Mouse (Mus musculus): ENCODE data around the gene Rpap2. TPM values are rescaled to one million over a fixed set of nuclear protein-coding genes. Genes with fewer than 3 reads are reported as not detected.

Gene Rpap2
- polyA plus RNA-seq, 1 experiment from 2014 or later: 16.3 TPM

DNA sequence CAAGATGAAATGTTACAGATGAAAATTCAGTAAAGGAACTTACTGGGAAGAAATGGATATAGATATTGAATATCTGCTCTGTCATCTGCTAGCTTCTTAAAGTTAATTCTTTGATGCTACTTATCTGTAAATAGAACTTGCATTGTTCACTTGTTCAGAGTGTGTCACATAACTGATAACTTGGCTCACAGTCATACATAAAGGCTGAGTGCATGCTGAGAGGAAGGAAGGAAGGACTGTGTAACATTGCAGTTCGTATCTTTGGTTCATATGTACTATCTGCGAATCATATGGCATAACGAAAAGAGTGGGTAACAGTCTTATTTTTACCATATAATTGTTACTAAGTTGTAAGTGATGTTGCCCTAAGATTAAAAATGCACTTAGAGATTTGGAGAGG is 24.2 kb downstream of the Rpap2 start:
- Histone ChIP-seq H3K9me3 (replicated peaks; ENCODE audit: control insufficient read depth, low read length) (no peaks in the 10 kb centered on the region), H3K4me2 (ENCODE audit: low read depth, low read length) (no peak overlapping the region), H3K27ac (ENCODE audit: low read length) (no peak overlapping the region), H3K27me3 (ENCODE audit: control insufficient read depth, insufficient read depth, low read length) (no peaks in the 10 kb centered on the region), H3K4me1 (ENCODE audit: control insufficient read depth, insufficient read depth, low read length) (no peaks in the 10 kb centered on the region), H3K36me3 (ENCODE audit: control insufficient read depth, insufficient read depth, low read length) (no peaks in the 10 kb centered on the region), H3K4me3 (replicated peaks; ENCODE audit: low read length) (no peak overlapping the region), H3K9ac (ENCODE audit: low read length) (no peak overlapping the region)
- no peak for ATAC-seq (ENCODE audit: insufficient read depth, low FRiP score)
- 89% methylated on average over 3 of the region's 3 CpGs for WGBS

DNA sequence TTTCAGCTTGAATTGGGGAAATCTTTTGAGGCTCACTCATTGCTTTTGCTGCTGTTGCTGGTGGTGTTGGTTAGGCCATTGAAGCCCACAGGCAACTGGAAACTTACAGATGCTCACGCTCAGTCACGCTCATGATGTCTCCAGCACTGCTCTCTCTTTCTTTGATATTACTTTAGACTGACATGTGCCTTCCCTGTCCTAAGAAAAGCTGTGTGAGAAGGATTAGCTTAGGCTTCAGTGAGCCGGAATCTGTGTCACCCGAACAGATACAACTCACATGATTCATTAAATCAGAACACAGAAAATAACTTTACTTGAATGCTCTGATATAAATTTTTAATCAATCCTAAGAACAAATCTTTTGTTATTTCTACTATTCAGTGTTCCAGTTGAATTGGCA is 36.5 kb downstream of the Rpap2 start:
- no peak overlapping the region for H3K9ac ChIP-seq (ENCODE audit: low read length)
- no peaks in the 10 kb centered on the region for H3K4me1 ChIP-seq (ENCODE audit: control insufficient read depth, insufficient read depth, low read length)
- no peak for ATAC-seq (ENCODE audit: insufficient read depth, low FRiP score)
- H3K4me2 ChIP-seq (ENCODE audit: low read depth, low read length): no peak overlapping the region
- no peak overlapping the region for H3K27ac ChIP-seq (ENCODE audit: low read length)
- WGBS: 94% methylated on average over 4 of the region's 4 CpGs
- H3K4me3 ChIP-seq (replicated peaks; ENCODE audit: low read length): no peak overlapping the region
- H3K9me3 ChIP-seq (replicated peaks; ENCODE audit: control insufficient read depth, low read length): no peaks in the 10 kb centered on the region
- H3K36me3 ChIP-seq (ENCODE audit: control insufficient read depth, insufficient read depth, low read length): no peaks in the 10 kb centered on the region
- no peaks in the 10 kb centered on the region for H3K27me3 ChIP-seq (ENCODE audit: control insufficient read depth, insufficient read depth, low read length)

DNA sequence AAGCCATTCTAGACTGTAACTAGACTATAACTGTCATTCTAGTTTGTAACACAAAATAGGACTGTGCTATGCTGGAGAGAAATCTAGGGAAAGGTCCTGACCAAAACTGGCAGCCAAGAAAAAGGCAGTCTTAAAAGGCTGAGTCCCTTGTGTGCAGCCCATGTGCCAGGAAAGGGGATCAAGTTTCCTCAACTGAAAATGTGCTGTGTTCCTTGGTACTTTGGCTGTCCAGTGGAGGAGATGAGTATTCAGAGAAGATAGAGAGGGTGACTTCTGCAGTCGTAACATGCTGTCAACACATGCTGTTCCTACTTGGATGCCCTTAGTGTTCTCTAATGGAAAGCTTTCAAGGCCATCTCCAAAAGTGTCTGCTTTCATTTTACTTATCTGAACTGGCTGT is 39.9 kb downstream of the Rpap2 start:
- H3K27ac ChIP-seq (ENCODE audit: low read length): no peak overlapping the region
- H3K36me3 ChIP-seq (ENCODE audit: control insufficient read depth, insufficient read depth, low read length): no peaks in the 10 kb centered on the region
- no peak overlapping the region for H3K4me3 ChIP-seq (replicated peaks; ENCODE audit: low read length)
- no peaks in the 10 kb centered on the region for H3K9me3 ChIP-seq (replicated peaks; ENCODE audit: control insufficient read depth, low read length)
- WGBS: 75% methylated on average over 1 of the region's 1 CpGs
- H3K27me3 ChIP-seq (ENCODE audit: control insufficient read depth, insufficient read depth, low read length): no peaks in the 10 kb centered on the region
- H3K4me1 ChIP-seq (ENCODE audit: control insufficient read depth, insufficient read depth, low read length): no peaks in the 10 kb centered on the region
- no peak overlapping the region for H3K4me2 ChIP-seq (ENCODE audit: low read depth, low read length)
- H3K9ac ChIP-seq (ENCODE audit: low read length): no peak overlapping the region
- ATAC-seq (ENCODE audit: insufficient read depth, low FRiP score): no peak

DNA sequence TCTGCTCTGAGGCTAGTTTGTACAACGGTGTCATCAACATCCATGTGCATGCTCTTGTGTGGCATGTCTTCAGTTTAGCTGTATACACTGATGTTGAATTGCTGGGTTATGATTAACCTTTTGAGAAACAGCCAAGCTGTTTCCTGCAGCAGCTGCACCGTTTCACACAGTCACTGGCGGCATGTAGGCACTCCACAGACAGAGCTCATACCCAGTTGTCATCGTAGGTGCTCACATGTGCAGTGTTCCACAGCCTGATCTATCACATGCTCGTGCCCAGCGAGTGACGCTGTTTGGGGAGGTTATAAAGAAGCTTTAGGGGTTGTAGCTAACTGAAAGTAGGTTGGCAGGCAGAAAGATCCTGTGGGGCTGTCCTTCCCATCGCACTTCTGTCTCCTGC is 41.2 kb downstream of the Rpap2 start:
- H3K9ac ChIP-seq (ENCODE audit: low read length): no peak overlapping the region

DNA sequence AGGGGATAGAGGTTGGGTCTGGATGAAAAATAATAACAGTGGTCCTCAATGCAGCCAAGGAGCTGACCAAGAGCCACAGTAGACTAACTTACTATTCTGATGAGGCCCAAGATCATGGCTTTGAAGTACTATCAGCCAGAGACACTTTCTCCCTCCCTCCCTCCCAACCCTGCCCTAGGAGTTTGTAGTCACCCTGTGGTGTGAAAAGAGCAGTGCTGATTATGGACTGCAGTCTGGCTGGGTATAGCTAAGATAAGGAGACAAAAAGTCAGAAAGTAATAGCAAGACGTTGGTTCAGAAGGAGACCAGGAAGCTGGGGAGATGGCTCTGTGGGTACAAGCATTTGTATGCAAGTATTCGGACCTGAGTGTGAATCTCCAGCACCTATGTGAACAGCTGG is 47.4 kb downstream of the Rpap2 start:
- Histone ChIP-seq H3K9me3 (replicated peaks; ENCODE audit: control insufficient read depth, low read length) (no peaks in the 10 kb centered on the region), H3K4me2 (ENCODE audit: low read depth, low read length) (no peak overlapping the region), H3K9ac (ENCODE audit: low read length) (no peak overlapping the region), H3K4me3 (replicated peaks; ENCODE audit: low read length) (no peak overlapping the region), H3K27me3 (ENCODE audit: control insufficient read depth, insufficient read depth, low read length) (no peaks in the 10 kb centered on the region), H3K4me1 (ENCODE audit: control insufficient read depth, insufficient read depth, low read length) (no peaks in the 10 kb centered on the region), H3K27ac (ENCODE audit: low read length) (no peak overlapping the region), H3K36me3 (ENCODE audit: control insufficient read depth, insufficient read depth, low read length) (peaks cover 4% of the 10 kb centered on the region)
- no peak for ATAC-seq (ENCODE audit: insufficient read depth, low FRiP score)
- WGBS: 76% methylated on average over 2 of the region's 2 CpGs

More for the DNA sequence above, 41.2 kb downstream of the Rpap2 start:
- no peak overlapping the region for H3K4me2 ChIP-seq (ENCODE audit: low read depth, low read length)
- no peaks in the 10 kb centered on the region for H3K36me3 ChIP-seq (ENCODE audit: control insufficient read depth, insufficient read depth, low read length)
- no peaks in the 10 kb centered on the region for H3K27me3 ChIP-seq (ENCODE audit: control insufficient read depth, insufficient read depth, low read length)
- ATAC-seq (ENCODE audit: insufficient read depth, low FRiP score): no peak; the same call in 1 of the 2 replicates
- no peak overlapping the region for H3K4me3 ChIP-seq (replicated peaks; ENCODE audit: low read length)
- WGBS: 68% methylated on average over 8 of the region's 8 CpGs
- no peaks in the 10 kb centered on the region for H3K9me3 ChIP-seq (replicated peaks; ENCODE audit: control insufficient read depth, low read length)
- H3K27ac ChIP-seq (ENCODE audit: low read length): no peak overlapping the region
- no peaks in the 10 kb centered on the region for H3K4me1 ChIP-seq (ENCODE audit: control insufficient read depth, insufficient read depth, low read length)

DNA sequence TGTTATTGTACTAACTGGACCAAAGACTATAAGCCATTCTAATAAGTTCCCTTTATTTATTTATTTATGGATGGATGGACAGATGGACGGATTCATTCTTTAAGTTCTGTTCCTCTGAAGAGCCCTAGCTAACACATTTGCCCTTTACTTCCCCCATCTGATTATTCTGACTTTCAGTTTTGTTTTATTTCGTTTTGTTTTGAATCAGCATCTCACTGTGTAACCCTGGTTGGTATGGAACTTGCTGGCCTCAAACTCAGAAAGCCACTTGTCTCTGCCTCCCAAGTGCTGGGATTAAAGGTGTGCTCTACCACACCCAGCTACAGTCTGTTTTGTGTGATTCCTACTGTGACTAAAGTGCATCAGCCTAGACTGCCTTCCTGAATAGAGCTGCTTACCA is 48.8 kb downstream of the Rpap2 start:
- Histone ChIP-seq H3K4me3 (replicated peaks; ENCODE audit: low read length) (no peak overlapping the region), H3K27me3 (ENCODE audit: control insufficient read depth, insufficient read depth, low read length) (no peaks in the 10 kb centered on the region), H3K36me3 (ENCODE audit: control insufficient read depth, insufficient read depth, low read length) (peaks cover 4% of the 10 kb centered on the region), H3K9me3 (replicated peaks; ENCODE audit: control insufficient read depth, low read length) (no peaks in the 10 kb centered on the region), H3K4me2 (ENCODE audit: low read depth, low read length) (no peak overlapping the region), H3K27ac (ENCODE audit: low read length) (no peak overlapping the region), H3K4me1 (ENCODE audit: control insufficient read depth, insufficient read depth, low read length) (no peaks in the 10 kb centered on the region), H3K9ac (ENCODE audit: low read length) (no peak overlapping the region)
- 80% methylated on average over 2 of the region's 2 CpGs for WGBS
- ATAC-seq (ENCODE audit: insufficient read depth, low FRiP score): no peak

DNA sequence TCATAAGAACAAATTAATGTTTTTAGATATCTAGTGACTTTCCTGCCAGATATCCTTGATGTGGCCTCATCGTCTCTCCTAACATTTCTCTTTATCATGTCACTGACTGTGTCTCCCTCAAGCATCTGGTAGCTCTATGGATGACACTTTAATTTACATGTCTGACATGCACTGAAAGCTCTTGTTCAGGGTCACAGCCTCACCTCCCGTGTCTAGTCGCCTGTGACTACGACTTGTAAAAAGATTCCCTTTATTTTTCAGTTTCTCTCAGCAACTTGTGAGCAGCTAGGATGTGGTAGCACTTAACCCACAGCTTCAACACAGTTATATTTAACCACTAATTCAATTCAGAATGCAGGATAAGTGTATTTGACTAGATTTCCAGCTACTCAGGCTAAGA is 50.4 kb downstream of the Rpap2 start:
- Histone ChIP-seq H3K4me3 (replicated peaks; ENCODE audit: low read length) (no peak overlapping the region), H3K4me1 (ENCODE audit: control insufficient read depth, insufficient read depth, low read length) (no peaks in the 10 kb centered on the region), H3K9ac (ENCODE audit: low read length) (no peak overlapping the region), H3K9me3 (replicated peaks; ENCODE audit: control insufficient read depth, low read length) (no peaks in the 10 kb centered on the region), H3K27me3 (ENCODE audit: control insufficient read depth, insufficient read depth, low read length) (no peaks in the 10 kb centered on the region), H3K36me3 (ENCODE audit: control insufficient read depth, insufficient read depth, low read length) (peaks cover 4% of the 10 kb centered on the region), H3K4me2 (ENCODE audit: low read depth, low read length) (no peak overlapping the region), H3K27ac (ENCODE audit: low read length) (no peak overlapping the region)
- ATAC-seq (ENCODE audit: insufficient read depth, low FRiP score): no peak
- 74% methylated on average over 4 of the region's 4 CpGs for WGBS

DNA sequence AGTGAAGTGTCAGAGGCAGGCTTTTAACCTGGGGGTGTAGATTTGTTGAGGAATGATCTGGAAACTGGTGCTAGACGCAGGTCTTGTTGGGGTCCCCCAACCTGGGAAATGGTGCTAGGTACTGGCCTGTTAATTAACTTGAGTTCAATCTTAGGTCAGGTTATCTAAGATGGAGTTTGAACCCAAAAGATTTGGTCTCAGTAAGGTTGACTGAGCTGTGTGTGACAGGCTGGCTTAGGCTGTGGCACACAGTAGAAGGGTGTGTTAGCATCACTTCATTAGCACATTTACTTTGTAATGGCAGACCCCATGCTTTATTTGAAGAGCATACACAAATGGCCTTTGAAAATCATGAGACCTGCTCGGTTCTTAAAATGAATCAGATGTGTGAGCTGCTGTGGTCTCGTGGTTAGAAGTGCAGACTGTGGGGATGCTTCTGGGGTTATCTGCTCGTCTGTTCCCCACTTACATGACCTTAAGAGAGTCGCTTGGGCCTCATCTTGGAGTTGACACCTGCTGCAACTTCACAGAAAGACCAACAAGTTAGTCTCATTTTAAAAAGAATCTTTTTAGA is 51.5 kb downstream of the Rpap2 start:
- Histone ChIP-seq H3K36me3 (ENCODE audit: control insufficient read depth, insufficient read depth, low read length) (peaks cover 4% of the 10 kb centered on the region), H3K4me3 (replicated peaks; ENCODE audit: low read length) (no peak overlapping the region), H3K27me3 (ENCODE audit: control insufficient read depth, insufficient read depth, low read length) (no peaks in the 10 kb centered on the region), H3K9ac (ENCODE audit: low read length) (no peak overlapping the region), H3K4me1 (ENCODE audit: control insufficient read depth, insufficient read depth, low read length) (no peaks in the 10 kb centered on the region), H3K4me2 (ENCODE audit: low read depth, low read length) (no peak overlapping the region), H3K9me3 (replicated peaks; ENCODE audit: control insufficient read depth, low read length) (no peaks in the 10 kb centered on the region), H3K27ac (ENCODE audit: low read length) (no peak overlapping the region)
- no peak for ATAC-seq (ENCODE audit: insufficient read depth, low FRiP score)
- WGBS: 71% methylated on average over 5 of the region's 5 CpGs

DNA sequence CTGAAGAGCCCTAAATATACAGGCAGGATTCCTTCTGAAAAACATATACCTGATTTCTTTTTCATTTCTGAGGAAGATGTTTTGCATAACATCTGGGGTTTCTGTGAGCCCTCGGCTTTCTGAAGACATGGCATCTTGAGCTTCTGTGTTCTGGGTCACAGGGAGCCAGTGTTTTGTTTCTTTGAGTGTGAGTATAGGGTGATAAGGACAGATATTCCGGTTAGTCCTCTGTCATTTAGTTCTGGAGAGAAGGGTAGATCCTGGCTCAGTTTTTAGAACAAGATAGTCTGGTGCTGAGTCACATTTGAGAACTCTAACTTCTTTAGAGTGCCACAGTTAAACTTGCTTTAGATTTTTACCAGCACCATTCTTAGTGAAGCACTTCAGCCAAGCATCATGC is 52.5 kb downstream of the Rpap2 start:
- WGBS: 81% methylated on average over 2 of the region's 2 CpGs

DNA sequence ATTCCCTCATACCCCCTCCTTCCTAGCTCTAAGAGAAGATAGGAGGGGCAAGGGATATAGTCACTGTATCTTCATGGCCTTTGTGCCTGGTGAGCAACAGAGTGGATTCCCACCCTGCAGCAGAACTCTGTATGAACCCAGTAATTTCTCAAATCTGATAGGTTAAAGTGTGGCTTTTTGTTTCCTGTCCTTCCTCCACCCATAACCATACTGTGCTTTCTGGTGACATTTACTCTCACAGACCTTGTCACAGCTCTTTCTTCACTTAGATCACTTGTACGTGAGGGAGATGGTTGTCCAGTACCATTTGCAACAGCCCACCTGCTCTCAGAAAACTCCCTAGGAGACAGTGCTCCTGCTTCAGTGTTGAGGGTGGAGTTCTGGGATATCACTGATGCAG is 53.3 kb downstream of the Rpap2 start:
- Histone ChIP-seq H3K4me2 (ENCODE audit: low read depth, low read length) (no peak overlapping the region), H3K27ac (ENCODE audit: low read length) (no peak overlapping the region), H3K4me3 (replicated peaks; ENCODE audit: low read length) (no peak overlapping the region), H3K9ac (ENCODE audit: low read length) (no peak overlapping the region), H3K36me3 (ENCODE audit: control insufficient read depth, insufficient read depth, low read length) (no peaks in the 10 kb centered on the region), H3K27me3 (ENCODE audit: control insufficient read depth, insufficient read depth, low read length) (no peaks in the 10 kb centered on the region), H3K9me3 (replicated peaks; ENCODE audit: control insufficient read depth, low read length) (no peaks in the 10 kb centered on the region), H3K4me1 (ENCODE audit: control insufficient read depth, insufficient read depth, low read length) (no peaks in the 10 kb centered on the region)
- WGBS: 83% methylated on average over 1 of the region's 1 CpGs
- ATAC-seq (ENCODE audit: insufficient read depth, low FRiP score): no peak; the same call in 1 of the 2 replicates

More for the DNA sequence above, 52.5 kb downstream of the Rpap2 start:
- no peak overlapping the region for H3K9ac ChIP-seq (ENCODE audit: low read length)
- no peaks in the 10 kb centered on the region for H3K4me1 ChIP-seq (ENCODE audit: control insufficient read depth, insufficient read depth, low read length)
- no peaks in the 10 kb centered on the region for H3K9me3 ChIP-seq (replicated peaks; ENCODE audit: control insufficient read depth, low read length)
- no peaks in the 10 kb centered on the region for H3K27me3 ChIP-seq (ENCODE audit: control insufficient read depth, insufficient read depth, low read length)
- H3K36me3 ChIP-seq (ENCODE audit: control insufficient read depth, insufficient read depth, low read length): peaks cover 4% of the 10 kb centered on the region
- no peak overlapping the region for H3K27ac ChIP-seq (ENCODE audit: low read length)
- H3K4me3 ChIP-seq (replicated peaks; ENCODE audit: low read length): no peak overlapping the region
- H3K4me2 ChIP-seq (ENCODE audit: low read depth, low read length): no peak overlapping the region
- no peak for ATAC-seq (ENCODE audit: insufficient read depth, low FRiP score)
